Mouse (Mus musculus): ENCODE measurements around the gene Trmu. TPM values are rescaled to one million over a fixed set of nuclear protein-coding genes. Genes with fewer than 3 reads are reported as not detected.

Gene Trmu
- polyA plus RNA-seq, 1 experiment = 10.4 TPM

DNA sequence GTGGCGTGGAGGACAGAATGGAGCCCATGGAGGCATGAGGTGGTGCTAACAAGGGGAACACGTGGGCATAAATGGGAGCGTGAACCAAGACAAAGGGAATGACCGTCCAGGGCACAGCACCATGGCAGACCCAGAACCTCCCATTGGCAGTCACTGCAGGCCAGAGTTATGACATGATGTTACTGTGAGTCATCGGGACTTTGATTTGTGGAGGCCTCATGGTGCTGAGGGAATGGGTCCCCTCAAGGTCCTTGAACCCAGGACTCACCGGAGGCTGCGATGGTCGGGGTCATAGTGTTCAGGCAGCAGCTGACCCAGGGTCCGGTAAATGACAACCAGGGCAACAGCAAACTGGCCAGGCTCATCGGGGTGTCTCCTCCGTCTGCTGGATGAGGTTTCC, 42.7 kb downstream of the Trmu start:
- Histone ChIP-seq H3K36me3 (ENCODE audit: control insufficient read depth, insufficient read depth) (no peaks in the 10 kb centered on the region), H3K4me3 (ENCODE audit: insufficient read depth, poor library complexity, severe bottlenecking) (no peak overlapping the region), H3ac (ENCODE audit: control insufficient read depth, insufficient read length, low read depth) (no peak overlapping the region), H3K79me2 (ENCODE audit: control insufficient read depth, insufficient read depth) (no peaks in the 10 kb centered on the region), H3K79me3 (ENCODE audit: low read depth) (no peaks in the 10 kb centered on the region), H3K27me3 (ENCODE audit: control insufficient read depth, insufficient read depth, insufficient read length) (peaks cover 55% of the 10 kb centered on the region)
- no peak for TF ChIP-seq MYOD1 (IDR thresholded peaks at IDR 0.05; ENCODE audit: control insufficient read depth, insufficient read length, low read depth)
- TF ChIP-seq MAX (IDR thresholded peaks at IDR 0.05) = no peak
- TF ChIP-seq CTCF (IDR thresholded peaks at IDR 0.05; ENCODE audit: control insufficient read depth, insufficient read depth, insufficient read length) = no peak
- no peak for TF ChIP-seq CEBPB (IDR thresholded peaks at IDR 0.05; ENCODE audit: low read depth)
- no peak for TF ChIP-seq USF1 (IDR thresholded peaks at IDR 0.05; ENCODE audit: low read depth)

DNA sequence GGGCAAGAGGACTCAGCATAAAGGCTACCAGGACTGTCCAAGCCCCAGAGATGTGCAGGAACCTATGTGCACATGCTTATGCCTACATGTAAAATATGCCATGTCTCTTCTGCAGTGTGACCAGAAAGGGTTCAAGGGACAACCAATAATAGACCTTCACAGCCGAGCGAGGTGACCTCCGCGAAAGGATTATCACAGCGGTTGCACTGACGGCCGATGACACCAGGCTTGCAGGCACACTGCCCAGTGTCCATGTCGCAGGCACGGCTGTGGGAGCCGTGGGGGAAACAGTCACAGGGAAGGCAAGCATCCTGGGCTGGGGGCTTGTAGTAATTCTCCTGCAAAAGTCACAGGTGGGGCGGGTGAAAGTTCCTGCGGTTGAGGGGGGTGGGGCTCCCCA, 49.0 kb downstream of the Trmu start:
- Histone ChIP-seq H3K36me3 (ENCODE audit: control insufficient read depth, insufficient read depth) (no peaks in the 10 kb centered on the region), H3K79me3 (ENCODE audit: low read depth) (no peaks in the 10 kb centered on the region), H3K79me2 (ENCODE audit: control insufficient read depth, insufficient read depth) (no peaks in the 10 kb centered on the region), H3K27me3 (ENCODE audit: control insufficient read depth, insufficient read depth, insufficient read length) (peaks cover 81% of the 10 kb centered on the region), H3K4me3 (ENCODE audit: insufficient read depth, poor library complexity, severe bottlenecking) (no peak overlapping the region), H3ac (ENCODE audit: control insufficient read depth, insufficient read length, low read depth) (no peak overlapping the region)
- TF ChIP-seq CTCF (IDR thresholded peaks at IDR 0.05; ENCODE audit: control insufficient read depth, insufficient read depth, insufficient read length) = no peak
- no peak for TF ChIP-seq MAX (IDR thresholded peaks at IDR 0.05)
- no peak for TF ChIP-seq MYOD1 (IDR thresholded peaks at IDR 0.05; ENCODE audit: control insufficient read depth, insufficient read length, low read depth)
- no peak for TF ChIP-seq FOSL1 (IDR thresholded peaks at IDR 0.05; ENCODE audit: insufficient read depth, low read length, poor library complexity, severe bottlenecking)
- no peak for TF ChIP-seq USF1 (IDR thresholded peaks at IDR 0.05; ENCODE audit: low read depth)
- TF ChIP-seq CEBPB (IDR thresholded peaks at IDR 0.05; ENCODE audit: low read depth) = no peak

DNA sequence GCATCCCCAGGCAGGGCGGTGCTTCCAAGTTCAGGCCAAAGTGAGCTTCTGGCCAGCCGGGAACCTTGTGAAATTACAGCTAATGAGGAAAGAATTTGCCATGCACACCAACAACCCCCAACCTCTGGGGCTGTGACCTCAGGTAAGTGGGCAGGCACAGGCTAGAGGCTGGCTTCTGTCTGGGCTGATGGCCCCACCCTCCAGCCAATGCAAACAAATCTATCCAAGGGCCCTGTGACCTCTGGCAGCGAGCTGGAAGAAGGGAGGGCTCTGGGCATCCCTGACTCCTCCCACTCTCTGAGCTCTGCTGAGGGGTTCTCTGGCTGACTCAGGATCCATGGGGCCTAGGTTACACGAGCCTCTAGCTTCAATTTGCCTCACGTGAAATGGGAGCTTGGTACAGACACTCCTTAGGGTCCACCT, 56.5 kb downstream of the Trmu start:
- Histone ChIP-seq H3K27me3 (ENCODE audit: control insufficient read depth, insufficient read depth, insufficient read length) (peaks cover 27% of the 10 kb centered on the region), H3K4me3 (ENCODE audit: insufficient read depth, poor library complexity, severe bottlenecking) (no peak overlapping the region), H3K79me3 (ENCODE audit: low read depth) (no peaks in the 10 kb centered on the region), H3K36me3 (ENCODE audit: control insufficient read depth, insufficient read depth) (no peaks in the 10 kb centered on the region), H3ac (ENCODE audit: control insufficient read depth, insufficient read length, low read depth) (no peak overlapping the region), H3K79me2 (ENCODE audit: control insufficient read depth, insufficient read depth) (no peaks in the 10 kb centered on the region)
- no peak for TF ChIP-seq CEBPB (IDR thresholded peaks at IDR 0.05; ENCODE audit: low read depth)
- TF ChIP-seq MYOG (IDR thresholded peaks at IDR 0.05; ENCODE audit: control insufficient read depth, extremely low read depth, insufficient read length) = no peak
- TF ChIP-seq FOSL1 (IDR thresholded peaks at IDR 0.05; ENCODE audit: insufficient read depth, low read length, poor library complexity, severe bottlenecking) = no peak
- no peak for TF ChIP-seq CTCF (IDR thresholded peaks at IDR 0.05; ENCODE audit: control insufficient read depth, insufficient read depth, insufficient read length)
- TF ChIP-seq MAX (IDR thresholded peaks at IDR 0.05) = no peak
- TF ChIP-seq MYOD1 (IDR thresholded peaks at IDR 0.05; ENCODE audit: control insufficient read depth, insufficient read length, low read depth) = no peak
- no peak for TF ChIP-seq USF1 (IDR thresholded peaks at IDR 0.05; ENCODE audit: low read depth)

Other genes with a start within 250 kb of the Trmu start
- 0.08 TPM for gene Ppara, start 144.3 kb upstream of the Trmu start, polyA plus RNA-seq (2012; fragmentation: generic; extraction: Trizol)
- gene Cdpf1, start 67.6 kb upstream of the Trmu start, polyA plus RNA-seq (2012; fragmentation: generic; extraction: Trizol) = 17.0 TPM
- not detected for gene Pkdrej, start 57.6 kb upstream of the Trmu start, polyA plus RNA-seq (2012; fragmentation: generic; extraction: Trizol)
- 0.07 TPM for gene Ttc38, start 47.0 kb upstream of the Trmu start, polyA plus RNA-seq (2012; fragmentation: generic; extraction: Trizol)
- 60.7 TPM for gene Gtse1, start 19.6 kb upstream of the Trmu start, polyA plus RNA-seq (2012; fragmentation: generic; extraction: Trizol)
- 0.16 TPM for gene Celsr1, start 154.5 kb downstream of the Trmu start, polyA plus RNA-seq (2012; fragmentation: generic; extraction: Trizol)
- gene Gramd4, start 178.4 kb downstream of the Trmu start, polyA plus RNA-seq (2012; fragmentation: generic; extraction: Trizol) = 36.2 TPM